Mouse (Mus musculus): ENCODE data around the gene Polr1c.

GRCm38 (mm10) chr17:46274465-46274864 is 26.6 kb upstream of the Polr1c start:
- TF ChIP-seq CTCF (IDR thresholded peaks at IDR 0.05; ENCODE audit: borderline replicate concordance, control insufficient read depth, extremely low read depth, insufficient read depth, low read length, poor library complexity): no peak
- TF ChIP-seq POLR2A (IDR thresholded peaks at IDR 0.05; ENCODE audit: control insufficient read depth, extremely low read depth, insufficient read depth, low read length, poor library complexity): no peak
